Mouse (Mus musculus) embryonic fibroblast, embryonic 13.5 days (primary cell): ENCODE measurements at regions not wholly inside any gene's neighbourhood (a gene's known extent, or its start where the extent isn't known, plus 50 kb on each side); places are given as distances from the start of the nearest gene placed in this dataset.

Source experiments
- CTCF ChIP-seq: IDR thresholded peaks from 2 replicates; pipeline ENCODE4 v1.5.1; 2011; ENCODE audit warnings: mild to moderate bottlenecking, control low read depth, low read length, moderate library complexity, borderline replicate concordance; ENCODE audit not compliant: insufficient read depth
- POLR2A ChIP-seq: IDR thresholded peaks from 2 replicates; pipeline ENCODE4 v1.6.1; 2011; ENCODE audit warnings: low read depth, mild to moderate bottlenecking, control low read depth, low read length, moderate library complexity

GRCm38 (mm10) chr12:109949231-109949965 is 329.5 kb upstream of the Dio3 start:
- TF ChIP-seq CTCF (no peak), POLR2A (no peak)
